Mouse (Mus musculus) heart, postnatal 36 days (tissue): ENCODE data around the gene Lrp5. TPM values are rescaled to one million over a fixed set of nuclear protein-coding genes. Genes with fewer than 3 reads are reported as not detected.
A peak's percentile ranks its signal among the peaks of the same experiment; 100 is the strongest.
"Not testable (repeated sequence)": the region's sequence is repeated elsewhere in the genome, so short reads cannot be mapped to it uniquely, and the experiment has no call there.

Experiments
- DNase-seq, 2 experiments: peaks; one replicate each; pipeline ENCODE4 v3.0.0; 2021 to 2022
- intact Hi-C: fragments of 180-260 bp; cut with DNase I; formaldehyde crosslinking; loops from one replicate; pipeline ENCODE4 v1.15.1; 2025
- total RNA-seq, 2 experiments: library from RNA; stranded (reverse); gene quantifications; 2 replicates each; pipeline ENCODE4 v1.2.3; 2021

Lrp5 gene
- total RNA-seq, 2 experiments from 2014 or later, result 51.3 to 60.3 TPM

GRCm38 (mm10) chr19:3666632-3667031 lies 19.7 kb downstream of the Lrp5 start:
- intact Hi-C loops, result no loop called here
- no peak for DNase-seq

GRCm38 (mm10) chr19:3665510-3665909 lies 20.9 kb downstream of the Lrp5 start:
- intact Hi-C loops, result no loop called here
- DNase-seq, result no peak

GRCm38 (mm10) chr19:3657947-3658346 lies 28.4 kb downstream of the Lrp5 start:
- no peak for DNase-seq
- intact Hi-C loops, result no loop called here

- intact Hi-C loops, DNase-seq: not testable (repeated sequence)
Observed at GRCm38 (mm10) chr19:3657065-3657464, 29.3 kb downstream of the Lrp5 start.

GRCm38 (mm10) chr19:3656144-3656543 lies 30.2 kb downstream of the Lrp5 start:
- no peak for DNase-seq
- intact Hi-C loops, result no loop called here

- no peak for DNase-seq
- intact Hi-C loops, result no loop called here
Observed at GRCm38 (mm10) chr19:3654940-3655339, 31.4 kb downstream of the Lrp5 start.

GRCm38 (mm10) chr19:3654058-3654457 lies 32.3 kb downstream of the Lrp5 start:
- intact Hi-C loops, result no loop called here
- no peak for DNase-seq

GRCm38 (mm10) chr19:3653508-3653907 lies 32.9 kb downstream of the Lrp5 start:
- intact Hi-C loops, result no loop called here
- DNase-seq, result no peak

- DNase-seq, result no peak
- intact Hi-C loops, result no loop called here
Observed at GRCm38 (mm10) chr19:3651989-3652388, 34.4 kb downstream of the Lrp5 start.

- DNase-seq, result no peak
- intact Hi-C loops, result no loop called here
Observed at GRCm38 (mm10) chr19:3651220-3651619, 35.1 kb downstream of the Lrp5 start.

GRCm38 (mm10) chr19:3650448-3650847 lies 35.9 kb downstream of the Lrp5 start:
- DNase-seq, result no peak
- intact Hi-C loops, result no loop called here

- intact Hi-C loops, result no loop called here
- no peak for DNase-seq
Observed at GRCm38 (mm10) chr19:3648830-3649450, 37.4 kb downstream of the Lrp5 start.

GRCm38 (mm10) chr19:3647999-3648398 lies 38.4 kb downstream of the Lrp5 start:
- DNase-seq, result no peak
- intact Hi-C loops, result no loop called here

- DNase-seq, result no peak
Observed at GRCm38 (mm10) chr19:3645813-3646212, 40.6 kb downstream of the Lrp5 start.

GRCm38 (mm10) chr19:3645318-3645717 lies 41.0 kb downstream of the Lrp5 start:
- intact Hi-C loops, result no loop called here
- no peak for DNase-seq

More at GRCm38 (mm10) chr19:3645813-3646212, 40.6 kb downstream of the Lrp5 start:
- intact Hi-C loops, result no loop called here

- intact Hi-C loops, result no loop called here
- DNase-seq, result no peak
Observed at GRCm38 (mm10) chr19:3639561-3639960, 46.8 kb downstream of the Lrp5 start.

- intact Hi-C loops, result no loop called here
- peak; percentile 54 to 59 for DNase-seq
Observed at GRCm38 (mm10) chr19:3638698-3639097, 47.7 kb downstream of the Lrp5 start.

GRCm38 (mm10) chr19:3632018-3632417 lies 54.3 kb downstream of the Lrp5 start:
- intact Hi-C loops, result no loop called here
- DNase-seq, result no peak

- intact Hi-C loops, result no loop called here
- DNase-seq, result no peak
Observed at GRCm38 (mm10) chr19:3631431-3631830, 54.9 kb downstream of the Lrp5 start.

- no peak for DNase-seq
- intact Hi-C loops, result no loop called here
Observed at GRCm38 (mm10) chr19:3630486-3630885, 55.9 kb downstream of the Lrp5 start.

GRCm38 (mm10) chr19:3630027-3630426 lies 56.3 kb downstream of the Lrp5 start:
- DNase-seq, result no peak
- intact Hi-C loops, result no loop called here

- intact Hi-C loops, result no loop called here
- no peak for DNase-seq
Observed at GRCm38 (mm10) chr19:3628223-3628622, 58.1 kb downstream of the Lrp5 start.

- DNase-seq, result no peak
- intact Hi-C loops, result no loop called here
Observed at GRCm38 (mm10) chr19:3625111-3625510, 61.3 kb downstream of the Lrp5 start.
